Mouse (Mus musculus) liver (tissue): Measurements from ENCODE around the gene Ncapg.

Experiments
- DNase-seq: peaks from one replicate; pipeline ENCODE4 v3.0.0-alpha.2; 2020; ENCODE audit warnings: mixed read lengths

Gene Ncapg

DNA sequence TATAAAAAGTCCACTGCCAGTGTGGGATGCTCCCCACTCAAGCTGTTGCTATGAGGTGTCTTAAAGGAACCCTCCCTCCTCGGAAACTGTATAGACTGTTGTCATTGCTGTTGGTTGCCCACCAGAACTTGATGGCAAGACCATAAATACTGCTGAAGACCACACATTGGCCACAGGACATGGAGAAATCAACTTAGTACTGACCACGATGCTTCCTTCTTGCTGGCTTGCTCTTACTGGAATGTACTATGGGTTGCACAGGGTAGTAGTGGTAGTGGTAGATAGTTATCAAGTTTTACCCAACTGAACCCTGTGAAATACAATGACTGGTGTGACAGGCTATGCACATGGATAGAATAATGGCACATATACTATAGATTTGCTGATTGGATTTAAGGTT lies 37.1 kb downstream of the Ncapg start:
- no peak for DNase-seq

DNA sequence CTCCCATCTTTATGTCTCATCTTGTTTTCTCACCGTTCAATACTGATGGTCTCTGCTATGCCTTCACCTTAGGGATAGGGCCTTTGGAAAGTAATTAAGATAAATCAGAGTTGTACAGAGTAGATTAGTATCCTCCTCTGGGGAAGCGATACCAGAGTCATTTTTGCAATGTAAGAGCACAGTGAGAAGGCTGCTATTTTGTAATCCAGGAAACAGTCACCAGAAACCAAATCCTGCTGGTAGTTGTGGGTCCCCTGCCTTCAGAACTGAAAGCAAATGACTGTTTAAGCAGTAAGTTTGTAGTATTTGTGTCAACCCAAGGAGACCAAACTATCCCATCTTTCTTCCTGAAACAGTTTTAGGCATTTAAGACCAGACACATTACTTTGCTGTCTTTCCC lies 39.9 kb downstream of the Ncapg start:
- no peak for DNase-seq

DNA sequence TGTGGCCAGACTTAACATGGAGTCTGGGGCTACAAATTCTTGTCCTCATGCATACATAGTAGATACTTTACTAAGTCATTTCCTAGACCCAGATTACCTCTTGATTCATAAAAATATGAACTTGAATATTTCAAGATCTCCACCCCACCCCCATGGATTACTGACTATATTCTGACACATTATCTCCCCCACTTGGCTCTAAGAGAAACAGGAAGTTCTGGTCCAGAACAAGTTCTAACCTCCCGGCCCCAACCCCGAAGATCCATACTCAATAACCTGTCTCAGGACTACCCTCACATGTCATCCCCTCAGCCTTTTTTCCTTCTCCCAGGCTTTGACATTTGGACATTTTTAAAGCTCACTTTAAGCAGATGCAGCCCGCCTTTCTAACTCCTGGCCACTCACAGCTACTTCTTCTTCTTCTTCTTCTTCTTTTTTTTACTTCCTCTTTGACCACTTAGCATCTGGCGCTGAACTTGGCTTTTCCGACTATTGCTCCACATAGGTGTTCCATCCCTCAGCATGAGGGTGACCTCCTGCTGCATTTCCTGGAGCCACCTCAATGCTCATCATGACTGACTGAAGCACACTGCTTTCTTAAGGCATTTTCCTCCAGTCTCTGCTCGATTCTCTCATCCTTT lies 49.2 kb downstream of the Ncapg start:
- DNase-seq, result no peak

DNA sequence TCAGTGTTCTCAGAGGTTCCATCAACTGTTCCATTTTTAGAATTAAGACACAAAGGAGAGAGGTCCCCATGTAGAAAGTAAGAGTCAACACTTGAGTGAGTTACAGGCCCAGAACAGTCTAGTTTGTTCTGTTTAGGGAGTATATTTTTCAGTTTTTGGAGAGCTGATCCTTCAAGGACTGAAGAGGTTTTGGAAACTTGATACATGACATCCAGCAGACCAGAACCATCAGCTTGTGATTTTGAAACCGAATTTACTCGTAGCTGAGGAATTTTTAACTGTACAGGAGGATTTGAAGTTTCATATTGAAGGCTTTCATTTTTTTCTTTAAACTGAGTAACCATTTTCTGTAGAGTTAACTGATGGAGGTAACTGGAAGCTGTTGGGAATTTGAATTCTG lies 64.0 kb downstream of the Ncapg start:
- no peak for DNase-seq

- no peak for DNase-seq
Observed at GRCm38 (mm10) chr5:45737911-45738310, 68.2 kb downstream of the Ncapg start.
